Mouse (Mus musculus) heart, embryonic 13.5 days (tissue): ENCODE measurements at regions not wholly inside any gene's neighbourhood (a gene's known extent, or its start where the extent isn't known, plus 50 kb on each side); places are given as distances from the start of the nearest gene placed in this dataset.
A peak's percentile ranks its signal among the peaks of the same experiment; 100 is the strongest.

ENCODE experiments used
- ATAC-seq: fragments of 200-750 bp; cut with Nextera tagmentation; 2 replicates; pipeline ENCODE4 v1.8.0; 2017; ENCODE audit warnings: moderate TSS enrichment; ENCODE audit not compliant: insufficient number of reproducible peaks, low FRiP score, low TSS enrichment; ENCODE audit errors: extremely low read depth
- H3K27ac ChIP-seq: fragments of 300-500 bp; sonication (generic); replicated peaks from 2 replicates; pipeline ENCODE4 v1.5.1; 2015; ENCODE audit warnings: moderate library complexity, mild to moderate bottlenecking, inconsistent platforms
- H3K27me3 ChIP-seq: fragments of 300-500 bp; sonication (generic); replicated peaks from 2 replicates; pipeline ENCODE4 v1.6.1; 2015; ENCODE audit warnings: mild to moderate bottlenecking, inconsistent platforms
- H3K36me3 ChIP-seq: fragments of 300-500 bp; sonication (generic); 2 replicates; pipeline ENCODE4 v1.6.1; 2015; ENCODE audit warnings: mild to moderate bottlenecking, inconsistent platforms
- H3K4me1 ChIP-seq: fragments of 300-500 bp; sonication (generic); 2 replicates; pipeline ENCODE4 v1.6.1; 2015; ENCODE audit warnings: inconsistent platforms
- H3K4me2 ChIP-seq: fragments of 300-500 bp; sonication (generic); 2 replicates; pipeline ENCODE4 v1.6.1; 2015; ENCODE audit warnings: inconsistent platforms, mild to moderate bottlenecking, moderate library complexity
- H3K4me3 ChIP-seq: fragments of 300-500 bp; sonication (generic); 2 replicates; pipeline ENCODE4 v1.5.1; 2015; ENCODE audit warnings: moderate library complexity, mild to moderate bottlenecking, inconsistent platforms
- H3K9ac ChIP-seq: fragments of 300-500 bp; sonication (generic); 2 replicates; pipeline ENCODE4 v1.6.1; 2015; ENCODE audit warnings: inconsistent platforms, mild to moderate bottlenecking, moderate library complexity
- H3K9me3 ChIP-seq: fragments of 300-500 bp; sonication (generic); 2 replicates; pipeline ENCODE4 v1.6.1; 2016; ENCODE audit warnings: inconsistent platforms
- WGBS: fragments of 180-500 bp; shearing (Covaris S2); methylation state at CpG from one replicate; pipeline ENCODE4 v1.1.7; 2015; ENCODE audit warnings: mixed read lengths; 5-methylcytosine and 5-hydroxymethylcytosine counted together

- no peaks in the 10 kb centered on the region for H3K9me3 ChIP-seq
- no peak for ATAC-seq
- no peaks in the 10 kb centered on the region for H3K4me1 ChIP-seq
- peaks cover 35% of the 10 kb centered on the region for H3K27me3 ChIP-seq
- no peak overlapping the region for H3K4me2 ChIP-seq
- no peaks in the 10 kb centered on the region for H3K36me3 ChIP-seq
- H3K4me3 ChIP-seq = no peak overlapping the region
- WGBS = 37% methylated on average over 8 of the region's 8 CpGs
- no peak overlapping the region for H3K9ac ChIP-seq
- no peak overlapping the region for H3K27ac ChIP-seq
Observed at GRCm38 (mm10) chr9:61561551-61561950, 189.4 kb downstream of the Tle3 start.

DNA sequence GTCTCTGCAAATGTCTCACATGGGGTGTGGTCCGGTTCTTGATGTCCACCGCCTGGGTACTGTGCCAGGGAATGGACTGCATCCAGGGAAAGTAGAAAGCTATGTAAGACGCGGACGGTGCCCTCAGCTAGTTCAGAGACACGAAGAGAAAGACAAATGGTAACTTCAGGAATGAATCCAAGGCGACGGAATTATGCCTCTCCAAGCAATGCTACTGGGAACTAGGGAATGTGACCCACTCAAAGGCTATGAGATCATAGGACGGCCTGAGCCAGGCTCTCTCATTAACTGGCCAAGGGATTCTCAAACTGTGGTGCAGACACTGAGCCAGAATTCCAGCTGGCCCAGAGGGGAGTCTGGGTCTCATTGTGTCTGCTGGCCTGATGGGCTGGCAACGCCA is 186.5 kb downstream of the Tle3 start:
- H3K4me2 ChIP-seq = no peak overlapping the region
- no peaks in the 10 kb centered on the region for H3K9me3 ChIP-seq
- no peak overlapping the region for H3K27ac ChIP-seq
- H3K9ac ChIP-seq = no peak overlapping the region
- no peaks in the 10 kb centered on the region for H3K4me1 ChIP-seq
- no peak overlapping the region for H3K4me3 ChIP-seq
- no peaks in the 10 kb centered on the region for H3K36me3 ChIP-seq
- peaks cover 35% of the 10 kb centered on the region for H3K27me3 ChIP-seq
- ATAC-seq = no peak
- WGBS = 74% methylated on average over 10 of the region's 10 CpGs

- no peak overlapping the region for H3K9ac ChIP-seq
- WGBS = 78% methylated on average over 7 of the region's 7 CpGs
- no peak for ATAC-seq
Observed at GRCm38 (mm10) chr9:61557025-61557424, 184.9 kb downstream of the Tle3 start.

GRCm38 (mm10) chr9:61555173-61555572 is 183.0 kb downstream of the Tle3 start:
- H3K27me3 ChIP-seq = peaks cover 14% of the 10 kb centered on the region
- H3K27ac ChIP-seq = no peak overlapping the region
- WGBS = 76% methylated on average over 8 of the region's 8 CpGs
- H3K4me3 ChIP-seq = no peak overlapping the region
- no peak overlapping the region for H3K4me2 ChIP-seq
- H3K9me3 ChIP-seq = no peaks in the 10 kb centered on the region
- no peak overlapping the region for H3K9ac ChIP-seq
- H3K4me1 ChIP-seq = no peaks in the 10 kb centered on the region
- no peak for ATAC-seq
- no peaks in the 10 kb centered on the region for H3K36me3 ChIP-seq

More at GRCm38 (mm10) chr9:61557025-61557424, 184.9 kb downstream of the Tle3 start:
- H3K27me3 ChIP-seq = peaks cover 30% of the 10 kb centered on the region
- H3K4me1 ChIP-seq = no peaks in the 10 kb centered on the region
- no peaks in the 10 kb centered on the region for H3K36me3 ChIP-seq
- H3K4me3 ChIP-seq = no peak overlapping the region
- H3K4me2 ChIP-seq = no peak overlapping the region
- no peaks in the 10 kb centered on the region for H3K9me3 ChIP-seq
- H3K27ac ChIP-seq = no peak overlapping the region

DNA sequence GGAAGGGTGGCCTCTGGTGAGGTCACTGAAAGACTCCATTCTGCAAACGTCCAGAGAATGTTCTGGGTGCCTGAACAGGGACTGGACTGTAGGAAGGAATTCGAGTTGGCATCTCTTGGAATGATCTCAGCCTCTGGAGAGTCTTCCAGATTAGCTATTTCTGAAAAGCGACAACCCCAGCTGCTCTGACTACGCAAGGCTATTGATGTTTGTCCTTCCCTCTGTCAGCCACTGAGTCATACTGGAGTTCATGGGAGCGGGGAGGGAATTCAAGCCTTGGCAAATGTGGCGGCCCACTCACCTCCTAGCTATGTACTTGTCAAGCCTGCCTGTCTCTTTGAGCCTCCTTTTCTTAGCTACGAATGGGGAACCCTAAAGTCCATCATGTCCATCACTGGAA is 182.4 kb downstream of the Tle3 start:
- no peak for ATAC-seq
- H3K4me1 ChIP-seq = no peaks in the 10 kb centered on the region
- no peaks in the 10 kb centered on the region for H3K36me3 ChIP-seq
- H3K4me2 ChIP-seq = no peak overlapping the region
- 63% methylated on average over 7 of the region's 7 CpGs for WGBS
- H3K9ac ChIP-seq = no peak overlapping the region
- H3K9me3 ChIP-seq = no peaks in the 10 kb centered on the region
- H3K4me3 ChIP-seq = no peak overlapping the region
- H3K27ac ChIP-seq = no peak overlapping the region
- H3K27me3 ChIP-seq = peaks cover 18% of the 10 kb centered on the region

DNA sequence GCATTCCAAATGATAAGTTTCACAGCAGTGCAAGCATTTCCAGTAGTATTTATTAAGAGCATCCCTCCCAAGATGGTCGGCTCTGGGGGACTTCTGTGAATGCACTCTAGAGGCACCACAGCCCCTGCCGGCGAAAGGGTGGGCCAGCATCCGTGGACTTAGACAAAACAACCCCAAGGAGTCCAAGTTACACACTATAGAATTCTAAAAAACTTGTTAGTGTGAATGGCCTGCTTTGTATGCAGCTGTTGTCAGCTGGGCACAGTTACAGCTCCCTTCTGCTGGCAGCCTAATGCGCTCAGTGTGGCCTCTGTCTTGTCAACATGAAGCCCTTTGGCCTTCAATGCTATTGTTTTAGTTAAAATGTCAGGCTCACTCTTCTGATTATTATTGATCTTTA is 181.5 kb downstream of the Tle3 start:
- 74% methylated on average over 5 of the region's 5 CpGs for WGBS

DNA sequence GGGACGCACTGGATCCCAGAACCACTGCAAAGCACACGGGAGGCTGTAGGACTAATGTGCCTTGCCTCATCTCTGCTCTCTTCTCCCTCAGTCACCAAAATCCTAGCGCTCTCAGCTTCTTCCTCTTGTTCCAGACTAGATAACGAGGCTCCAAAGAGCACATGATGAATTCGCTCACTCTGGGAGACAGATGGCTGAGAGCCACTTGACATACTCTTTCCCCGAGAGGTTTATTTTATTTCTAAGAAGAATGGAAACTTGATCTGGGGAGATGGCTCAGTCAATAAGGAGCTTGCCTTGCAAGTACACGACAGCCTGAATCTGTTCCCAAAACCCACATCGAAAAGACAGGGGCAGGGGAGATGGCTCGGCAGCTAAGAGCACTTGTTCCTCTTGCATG is 179.2 kb downstream of the Tle3 start:
- 39% methylated on average over 9 of the region's 9 CpGs for WGBS
- no peak overlapping the region for H3K9ac ChIP-seq
- no peak overlapping the region for H3K27ac ChIP-seq
- no peak overlapping the region for H3K4me2 ChIP-seq
- H3K36me3 ChIP-seq = no peaks in the 10 kb centered on the region
- peaks cover 8% of the 10 kb centered on the region; the same call in 1 of the 2 replicates for H3K27me3 ChIP-seq
- no peaks in the 10 kb centered on the region for H3K4me1 ChIP-seq
- H3K4me3 ChIP-seq = no peak overlapping the region
- 0 out of 2 replicates have a peak, but pooled peaks cover 3% of the 10 kb centered on the region for H3K9me3 ChIP-seq
- no peak for ATAC-seq

More for the DNA sequence above, 181.5 kb downstream of the Tle3 start:
- Histone ChIP-seq H3K4me1 (no peaks in the 10 kb centered on the region), H3K4me2 (no peak overlapping the region), H3K4me3 (no peak overlapping the region), H3K27me3 (peaks cover 12% of the 10 kb centered on the region), H3K9ac (no peak overlapping the region), H3K36me3 (no peaks in the 10 kb centered on the region), H3K9me3 (no peaks in the 10 kb centered on the region), H3K27ac (no peak overlapping the region)
- no peak for ATAC-seq

DNA sequence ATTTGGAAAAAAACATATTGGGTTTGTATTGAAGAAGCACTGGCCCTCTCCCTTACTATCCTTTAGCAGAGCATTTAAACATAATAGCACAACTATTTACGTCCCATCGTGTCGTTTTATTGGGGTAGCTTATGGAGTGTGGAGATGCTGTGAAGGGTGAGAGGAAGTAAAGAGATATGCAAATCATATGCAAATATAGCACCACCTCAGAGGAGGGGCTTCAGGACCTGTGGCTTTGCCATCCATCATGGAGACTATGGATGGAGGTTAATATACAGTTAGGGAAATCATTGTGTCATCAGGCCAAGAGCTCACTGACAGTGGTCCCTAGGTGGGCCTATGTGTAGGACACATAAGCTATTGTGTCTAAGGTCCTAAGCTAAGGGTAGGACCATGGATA is 178.2 kb downstream of the Tle3 start:
- H3K4me3 ChIP-seq = no peak overlapping the region
- ATAC-seq = no peak
- no peak overlapping the region for H3K27ac ChIP-seq

GRCm38 (mm10) chr9:61549692-61550241 is 177.6 kb downstream of the Tle3 start:
- 41% methylated on average over 5 of the region's 5 CpGs for WGBS
- no peak overlapping the region for H3K27ac ChIP-seq
- no peak overlapping the region for H3K4me2 ChIP-seq
- peaks cover 8% of the 10 kb centered on the region; the same call in 1 of the 2 replicates for H3K27me3 ChIP-seq
- no peak overlapping the region for H3K4me3 ChIP-seq
- 0 out of 2 replicates have a peak, but pooled peaks cover 3% of the 10 kb centered on the region for H3K9me3 ChIP-seq
- no peak for ATAC-seq
- H3K9ac ChIP-seq = no peak overlapping the region
- H3K4me1 ChIP-seq = no peaks in the 10 kb centered on the region
- no peaks in the 10 kb centered on the region for H3K36me3 ChIP-seq

More for the DNA sequence above, 178.2 kb downstream of the Tle3 start:
- Histone ChIP-seq H3K9ac (no peak overlapping the region), H3K4me1 (no peaks in the 10 kb centered on the region), H3K4me2 (no peak overlapping the region), H3K9me3 (0 out of 2 replicates have a peak, but pooled peaks cover 3% of the 10 kb centered on the region), H3K27me3 (peaks cover 8% of the 10 kb centered on the region; the same call in 1 of the 2 replicates), H3K36me3 (no peaks in the 10 kb centered on the region)
- 82% methylated on average over 3 of the region's 3 CpGs for WGBS

- 21% methylated on average over 14 of the region's 22 CpGs for WGBS
- Histone ChIP-seq H3K4me1 (peaks cover 7% of the 10 kb centered on the region; the same call in 1 of the 2 replicates), H3K4me3 (no peak overlapping the region), H3K27ac (no peak overlapping the region), H3K27me3 (peaks cover 65% of the 10 kb centered on the region), H3K9ac (no peak overlapping the region), H3K4me2 (0 out of 2 replicates have a peak overlapping the region, but pooled peaks have one; percentile 4), H3K9me3 (peaks cover 6% of the 10 kb centered on the region; the same call in 1 of the 2 replicates), H3K36me3 (no peaks in the 10 kb centered on the region)
- ATAC-seq = no peak
Observed at GRCm38 (mm10) chr9:61537316-61538189, 165.4 kb downstream of the Tle3 start.

GRCm38 (mm10) chr9:61533237-61533636 is 161.1 kb downstream of the Tle3 start:
- H3K4me1 ChIP-seq = peaks cover 7% of the 10 kb centered on the region; the same call in 1 of the 2 replicates
- H3K4me3 ChIP-seq = no peak overlapping the region
- no peak overlapping the region for H3K9ac ChIP-seq
- no peaks in the 10 kb centered on the region for H3K36me3 ChIP-seq
- 66% methylated on average over 9 of the region's 9 CpGs for WGBS
- no peak for ATAC-seq
- no peak overlapping the region for H3K27ac ChIP-seq
- peaks cover 54% of the 10 kb centered on the region for H3K27me3 ChIP-seq
- no peaks in the 10 kb centered on the region for H3K9me3 ChIP-seq
- no peak overlapping the region for H3K4me2 ChIP-seq
